Mouse (Mus musculus) midbrain, embryonic 10.5 days (tissue): ENCODE data around the gene Tex46. TPM values are rescaled to one million over a fixed set of nuclear protein-coding genes. Genes with fewer than 3 reads are reported as not detected.

ENCODE experiments used
- DNase-seq: peaks from one replicate; pipeline ENCODE4 v3.0.0-alpha.2; 2017; ENCODE audit warnings: low spot score
- H3K27ac ChIP-seq: fragments of 300-500 bp; sonication (generic); replicated peaks from 2 replicates; pipeline ENCODE4 v1.5.1; 2016; ENCODE audit warnings: mild to moderate bottlenecking
- H3K27me3 ChIP-seq: fragments of 300-500 bp; sonication (generic); 2 replicates; pipeline ENCODE4 v1.6.1; 2016; ENCODE audit warnings: low read depth, mild to moderate bottlenecking; ENCODE audit not compliant: poor library complexity, severe bottlenecking
- H3K36me3 ChIP-seq: fragments of 300-500 bp; sonication (generic); 2 replicates; pipeline ENCODE4 v1.6.1; 2016; ENCODE audit warnings: mild to moderate bottlenecking, moderate library complexity
- H3K4me1 ChIP-seq: fragments of 300-500 bp; sonication (generic); 2 replicates; pipeline ENCODE4 v1.6.1; 2016
- H3K4me3 ChIP-seq: fragments of 300-500 bp; sonication (generic); 2 replicates; pipeline ENCODE4 v1.5.1; 2016; ENCODE audit warnings: mild to moderate bottlenecking, moderate library complexity
- H3K9me3 ChIP-seq: fragments of 300-500 bp; sonication (generic); replicated peaks from 2 replicates; pipeline ENCODE4 v1.6.1; 2016; ENCODE audit warnings: mild to moderate bottlenecking
- WGBS: fragments of 180-500 bp; shearing (Covaris S2); methylation state at CpG from one replicate; pipeline ENCODE4 v1.1.7; 2016; 5-methylcytosine and 5-hydroxymethylcytosine counted together
- polyA plus RNA-seq: library from polyadenylated mRNA; unstranded; fragments of >200 nt; fragmentation: Nextera tagmentation; extraction: Ambion mirVana; gene quantifications from 2 replicates; pipeline ENCODE4 v1.2.1, GENCODE M21; 2016

Gene Tex46
- polyA plus RNA-seq, 1 experiment from 2014 or later = not detected

DNA sequence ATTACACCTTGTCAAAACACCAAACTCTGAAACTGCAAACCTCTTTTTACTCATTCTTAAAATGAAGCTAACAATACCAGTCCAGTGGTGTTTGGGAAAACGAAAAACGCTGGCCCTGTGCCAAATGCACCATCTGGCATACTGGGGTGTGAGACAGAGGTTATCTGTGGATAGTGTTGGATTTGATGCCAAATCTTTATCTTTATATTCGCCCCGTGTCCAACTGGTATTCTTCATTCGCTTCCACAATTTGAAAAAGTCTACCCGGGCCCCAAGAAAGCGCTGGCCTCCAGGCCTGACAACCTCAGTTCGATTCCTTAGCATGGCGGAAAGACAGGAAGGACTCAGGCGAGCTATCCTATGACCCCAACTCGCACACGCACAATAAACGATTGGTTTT lies 8.8 kb upstream of the Tex46 start:
- no peaks in the 10 kb centered on the region for H3K9me3 ChIP-seq
- H3K27me3 ChIP-seq = no peaks in the 10 kb centered on the region
- whole genome bisulfite sequencing = 4% methylated on average over 13 of the region's 13 CpGs
- H3K36me3 ChIP-seq = peaks cover 23% of the 10 kb centered on the region
- DNase-seq = peak; percentile 22
- H3K4me1 ChIP-seq = peaks cover 17% of the 10 kb centered on the region
- H3K27ac ChIP-seq = peak overlapping the region; percentile 99
- H3K4me3 ChIP-seq = peak overlapping the region; percentile 99

DNA sequence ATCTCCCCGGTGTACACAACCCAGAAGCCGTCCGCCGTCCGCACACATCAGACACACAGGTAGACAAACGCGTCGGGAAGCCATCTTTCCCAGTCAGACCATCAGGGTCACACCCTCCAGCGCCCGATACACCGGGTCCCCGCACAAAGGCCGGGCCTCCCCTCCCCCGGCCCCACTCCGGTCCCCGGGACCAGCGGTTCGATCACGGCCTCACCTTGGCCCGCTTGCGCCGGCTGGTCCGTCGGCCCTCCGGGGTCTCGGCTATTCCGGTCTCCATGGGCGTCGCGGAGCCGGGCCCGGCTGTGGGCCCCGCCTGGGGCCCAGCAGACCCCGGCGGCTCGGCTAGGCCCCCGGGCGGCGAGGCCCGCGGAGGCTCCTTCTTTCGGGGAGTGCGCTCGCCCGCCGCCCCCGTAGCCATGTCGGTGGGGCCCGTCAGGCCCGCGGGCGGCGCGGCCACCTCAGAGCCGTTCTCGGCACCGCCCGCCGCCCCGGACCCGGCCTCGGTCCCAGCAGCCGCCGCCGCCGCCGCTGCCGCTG lies 8.2 kb upstream of the Tex46 start:
- peak; percentile 68 for DNase-seq
- H3K4me3 ChIP-seq = peak overlapping the region; percentile 99
- H3K4me1 ChIP-seq = peaks cover 17% of the 10 kb centered on the region
- under 1% methylated on average over 68 of the region's 68 CpGs for WGBS
- H3K27ac ChIP-seq = peak overlapping the region; percentile 99
- H3K9me3 ChIP-seq = no peaks in the 10 kb centered on the region
- peaks cover 23% of the 10 kb centered on the region for H3K36me3 ChIP-seq
- H3K27me3 ChIP-seq = no peaks in the 10 kb centered on the region

DNA sequence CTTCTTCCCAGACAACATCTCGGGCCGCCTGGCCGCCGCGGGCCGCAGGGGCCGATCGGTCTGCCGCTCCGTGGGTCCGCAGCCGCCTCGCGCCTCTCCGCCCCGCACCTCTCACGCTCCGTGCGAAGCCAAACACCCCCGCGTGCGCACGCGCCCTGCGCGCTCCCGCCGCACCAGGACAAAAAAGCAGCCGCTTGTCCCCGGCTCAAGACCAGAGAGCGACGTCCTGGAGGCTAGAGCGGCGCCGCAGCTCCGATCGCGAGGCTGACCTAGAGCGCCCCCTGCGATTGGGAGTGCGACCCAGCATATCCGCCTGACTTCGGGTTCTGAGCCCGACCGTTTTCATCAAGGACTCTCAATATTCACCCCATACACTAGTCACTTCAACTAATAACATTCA lies 7.7 kb upstream of the Tex46 start, which contains the start of gene Kdm1a:
Gene Kdm1a (minus strand): TSS at position 156 of the 400 bp plus-strand sequence.
- H3K36me3 ChIP-seq = peaks cover 21% of the 10 kb centered on the region
- DNase-seq = peak; percentile 97
- no peaks in the 10 kb centered on the region for H3K9me3 ChIP-seq
- peak within 1 kb of the TSS; percentile 99 for H3K27ac ChIP-seq
- H3K4me1 ChIP-seq = peaks cover 17% of the 10 kb centered on the region
- H3K27me3 ChIP-seq = no peaks in the 10 kb centered on the region
- under 1% methylated on average over 43 of the region's 45 CpGs for WGBS
- H3K4me3 ChIP-seq = peak within 1 kb of the TSS; percentile 99

DNA sequence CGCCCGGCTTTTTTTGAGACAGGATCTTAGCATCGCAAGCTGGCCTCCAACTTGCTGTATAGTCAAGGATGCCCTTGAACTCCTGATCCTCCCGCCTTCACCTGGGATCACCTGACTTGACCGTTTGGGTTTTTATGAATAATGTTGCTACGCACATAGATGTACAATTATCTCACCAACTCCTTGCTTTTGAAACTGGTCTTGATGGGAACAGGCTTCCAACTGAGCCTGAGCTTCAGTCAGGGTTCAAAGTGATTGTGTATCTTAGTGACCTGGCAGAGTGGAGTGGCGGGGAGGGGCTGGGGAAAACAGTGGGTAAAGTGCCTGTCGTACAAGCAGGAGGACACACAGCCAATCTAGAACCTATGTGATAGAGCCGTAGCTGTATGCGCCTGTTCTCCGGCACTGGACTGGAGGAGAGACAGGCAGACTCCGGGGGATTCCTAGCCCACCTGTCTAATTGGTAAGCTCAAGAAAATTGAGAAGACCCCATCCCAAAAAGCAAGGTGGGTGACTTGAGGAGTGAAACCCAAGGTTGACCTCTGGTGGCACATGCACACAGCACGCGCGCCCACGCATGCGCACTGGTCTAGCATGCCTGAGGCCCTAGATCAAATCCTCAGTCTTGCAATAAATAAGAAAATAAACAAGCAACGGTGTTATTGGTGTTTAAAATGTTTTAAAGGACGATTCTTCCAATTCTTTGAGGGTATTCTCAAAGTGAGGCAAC lies 4.3 kb upstream of the Tex46 start:
- DNase-seq = no peak
- peaks cover 13% of the 10 kb centered on the region for H3K4me1 ChIP-seq
- WGBS = 91% methylated on average over 19 of the region's 19 CpGs
- H3K27me3 ChIP-seq = no peaks in the 10 kb centered on the region
- no peaks in the 10 kb centered on the region for H3K9me3 ChIP-seq
- H3K27ac ChIP-seq = no peak overlapping the region
- no peak overlapping the region for H3K4me3 ChIP-seq
- H3K36me3 ChIP-seq = no peaks in the 10 kb centered on the region

DNA sequence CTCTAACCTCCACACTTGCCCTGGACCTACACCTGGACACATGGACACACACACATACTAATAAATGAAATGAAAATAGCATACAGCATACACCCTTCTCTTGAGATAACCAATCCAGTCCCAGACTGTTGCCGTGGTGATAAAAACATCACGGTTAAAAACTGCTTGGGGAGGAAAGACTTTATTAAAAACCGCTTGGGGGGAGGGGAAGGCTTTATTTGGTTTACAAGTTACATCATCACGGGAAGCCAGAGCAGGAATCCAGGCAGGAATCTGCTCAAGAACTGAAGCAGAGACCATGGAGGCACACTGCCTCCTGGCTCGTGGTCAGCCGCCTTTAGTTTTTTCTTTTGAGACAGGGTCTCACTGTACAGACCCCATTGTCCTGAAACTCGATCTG lies 3.4 kb downstream of the Tex46 start:
- Histone ChIP-seq H3K27me3 (no peaks in the 10 kb centered on the region), H3K4me3 (no peak overlapping the region), H3K36me3 (no peaks in the 10 kb centered on the region), H3K27ac (no peak overlapping the region), H3K9me3 (no peaks in the 10 kb centered on the region), H3K4me1 (peaks cover 11% of the 10 kb centered on the region)
- 73% methylated on average over 7 of the region's 7 CpGs for WGBS
- no peak for DNase-seq

DNA sequence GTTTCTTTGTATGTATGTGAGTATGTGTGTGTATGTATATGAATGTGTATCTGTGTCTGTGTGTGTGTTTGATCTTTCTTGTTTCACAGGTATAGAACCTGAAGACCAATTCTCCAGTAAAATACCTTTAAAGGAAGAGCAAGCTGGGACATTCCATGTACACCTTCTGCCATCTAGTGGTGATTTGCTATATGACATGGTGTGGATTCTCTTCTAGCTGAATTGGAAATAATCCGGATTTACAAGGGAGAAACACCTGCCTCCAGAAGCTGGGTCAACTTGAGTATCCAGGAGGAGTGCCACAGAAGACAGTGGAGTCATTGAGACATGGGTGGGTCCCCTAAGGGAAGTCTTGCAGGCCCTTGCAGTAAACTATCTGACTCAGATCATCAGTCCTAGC lies 11.1 kb downstream of the Tex46 start:
- H3K27me3 ChIP-seq = peaks cover 12% of the 10 kb centered on the region; the same call in 1 of the 2 replicates
- H3K27ac ChIP-seq = no peak overlapping the region
- no peaks in the 10 kb centered on the region for H3K9me3 ChIP-seq
- H3K4me3 ChIP-seq = no peak overlapping the region
- 3% methylated on average over 1 of the region's 1 CpGs for WGBS
- peaks cover 21% of the 10 kb centered on the region for H3K4me1 ChIP-seq
- H3K36me3 ChIP-seq = no peaks in the 10 kb centered on the region
- no peak for DNase-seq

DNA sequence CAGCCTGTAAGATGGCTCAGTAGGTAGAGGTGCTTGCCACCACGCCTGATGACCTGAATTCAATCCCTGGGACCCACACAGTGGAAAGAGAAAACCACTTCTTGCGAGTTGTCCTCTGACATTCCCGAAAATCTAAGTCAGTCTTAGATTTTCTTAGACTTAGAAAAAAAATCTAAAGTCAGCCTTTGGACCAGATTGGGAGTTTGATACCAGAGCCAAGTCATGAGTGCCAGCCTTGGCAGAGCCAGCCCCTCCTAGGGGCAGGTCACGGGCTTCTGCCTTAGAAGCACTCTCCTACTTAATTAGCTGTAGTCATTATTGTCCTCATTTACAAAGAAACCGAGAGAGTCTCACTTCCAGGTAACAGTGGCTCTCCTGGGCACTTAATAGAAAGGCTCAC lies 11.7 kb downstream of the Tex46 start:
- WGBS = 63% methylated on average over 5 of the region's 5 CpGs
- peaks cover 21% of the 10 kb centered on the region for H3K4me1 ChIP-seq
- no peak overlapping the region for H3K27ac ChIP-seq
- no peaks in the 10 kb centered on the region for H3K36me3 ChIP-seq
- no peaks in the 10 kb centered on the region for H3K9me3 ChIP-seq
- peaks cover 12% of the 10 kb centered on the region; the same call in 1 of the 2 replicates for H3K27me3 ChIP-seq
- DNase-seq = no peak
- H3K4me3 ChIP-seq = no peak overlapping the region

DNA sequence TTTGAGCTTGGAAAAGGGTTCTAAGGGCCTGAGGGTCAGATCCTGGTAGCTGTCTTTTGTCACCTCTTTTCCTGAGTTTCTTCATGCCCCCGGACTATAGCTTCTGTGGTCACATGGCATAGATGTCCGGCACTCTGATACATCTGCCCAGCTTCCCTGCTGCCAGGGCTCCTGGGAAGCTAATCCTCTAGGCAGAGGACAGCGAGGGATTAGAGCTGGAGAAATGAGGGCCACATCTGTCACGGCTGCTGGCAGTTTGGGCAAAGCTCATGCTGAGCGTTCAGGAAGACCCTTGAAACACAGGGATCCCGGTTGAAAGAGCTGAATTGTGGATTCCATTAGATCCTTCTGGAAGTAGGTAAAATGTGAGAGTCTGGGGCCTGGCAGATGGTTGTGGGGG lies 12.2 kb downstream of the Tex46 start, which contains the start of gene Lactbl1:
Gene Lactbl1 (plus strand): TSS at position 234 of the 400 bp plus-strand sequence.
- WGBS = 30% methylated on average over 6 of the region's 6 CpGs
- H3K27ac ChIP-seq = no peak within 1 kb of the TSS
- H3K27me3 ChIP-seq = peaks cover 12% of the 10 kb centered on the region; the same call in 1 of the 2 replicates
- no peak for DNase-seq
- H3K9me3 ChIP-seq = no peaks in the 10 kb centered on the region
- H3K36me3 ChIP-seq = no peaks in the 10 kb centered on the region
- peaks cover 21% of the 10 kb centered on the region for H3K4me1 ChIP-seq
- no peak within 1 kb of the TSS for H3K4me3 ChIP-seq

DNA sequence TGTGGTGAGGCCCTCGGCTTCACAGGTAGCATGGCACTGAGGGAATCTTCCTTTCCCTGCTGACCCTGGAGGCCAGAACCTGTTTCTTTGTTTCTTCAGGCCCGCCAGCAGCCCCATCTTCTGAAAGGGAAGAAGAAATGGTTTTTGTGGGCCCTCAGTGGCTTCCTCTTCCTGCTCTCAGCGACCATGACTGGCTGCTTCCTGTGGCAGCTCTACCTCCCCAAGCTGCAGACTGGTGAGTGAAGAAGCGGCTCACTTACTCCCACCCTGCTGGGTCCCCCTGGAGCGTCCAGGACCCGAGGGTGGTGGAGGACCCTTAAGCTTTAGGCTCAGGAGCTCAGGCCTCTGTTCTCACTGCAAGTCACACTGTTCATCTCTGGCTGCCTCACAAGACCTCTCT lies 16.4 kb downstream of the Tex46 start:
- 76% methylated on average over 6 of the region's 6 CpGs for WGBS
- Histone ChIP-seq H3K9me3 (no peaks in the 10 kb centered on the region), H3K36me3 (no peaks in the 10 kb centered on the region), H3K27me3 (peaks cover 12% of the 10 kb centered on the region; the same call in 1 of the 2 replicates), H3K4me1 (peaks cover 7% of the 10 kb centered on the region), H3K4me3 (no peak overlapping the region), H3K27ac (no peak overlapping the region; the same call in 1 of the 2 replicates)
- no peak for DNase-seq

DNA sequence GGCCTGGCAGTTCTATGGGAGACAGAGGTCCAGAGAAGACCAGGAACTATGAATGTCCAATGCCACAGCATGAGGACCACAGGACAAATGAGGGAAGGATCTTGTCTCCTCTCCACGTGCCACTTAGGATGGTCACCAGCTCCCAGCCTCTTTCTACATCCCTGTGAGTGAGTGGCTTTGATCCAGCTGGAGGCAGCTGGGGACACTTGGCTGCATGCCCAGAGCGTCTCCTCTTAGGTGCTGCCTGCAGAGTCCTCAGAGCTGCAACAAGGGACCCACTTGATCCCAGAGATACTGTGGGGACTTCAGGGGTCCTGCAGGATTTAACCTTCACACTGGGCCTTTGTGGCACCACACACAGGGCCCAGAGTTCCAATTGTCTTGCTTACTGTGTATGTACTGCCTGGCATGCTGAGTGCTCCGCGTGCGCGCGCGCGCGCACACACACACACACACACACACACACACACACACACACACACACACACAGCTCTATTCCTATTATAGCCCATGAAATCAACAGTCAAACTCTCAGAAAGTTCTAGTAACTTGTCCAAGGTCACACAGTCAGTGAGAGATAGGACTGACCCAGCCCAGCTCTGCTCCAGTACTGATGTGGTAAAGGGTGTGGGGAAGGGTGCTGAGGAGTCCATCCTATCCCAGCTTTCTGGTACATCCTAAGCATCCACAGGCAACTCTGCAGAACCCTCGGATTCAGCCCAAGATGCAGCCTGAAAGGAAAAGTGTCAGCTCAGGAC lies 21.2 kb downstream of the Tex46 start:
- no peak overlapping the region for H3K27ac ChIP-seq
- H3K4me3 ChIP-seq = no peak overlapping the region
- peaks cover 6% of the 10 kb centered on the region; the same call in 1 of the 2 replicates for H3K9me3 ChIP-seq
- DNase-seq = no peak
- 89% methylated on average over 11 of the region's 11 CpGs for WGBS
- H3K27me3 ChIP-seq = peaks cover 11% of the 10 kb centered on the region
- H3K36me3 ChIP-seq = no peaks in the 10 kb centered on the region
- H3K4me1 ChIP-seq = no peaks in the 10 kb centered on the region

DNA sequence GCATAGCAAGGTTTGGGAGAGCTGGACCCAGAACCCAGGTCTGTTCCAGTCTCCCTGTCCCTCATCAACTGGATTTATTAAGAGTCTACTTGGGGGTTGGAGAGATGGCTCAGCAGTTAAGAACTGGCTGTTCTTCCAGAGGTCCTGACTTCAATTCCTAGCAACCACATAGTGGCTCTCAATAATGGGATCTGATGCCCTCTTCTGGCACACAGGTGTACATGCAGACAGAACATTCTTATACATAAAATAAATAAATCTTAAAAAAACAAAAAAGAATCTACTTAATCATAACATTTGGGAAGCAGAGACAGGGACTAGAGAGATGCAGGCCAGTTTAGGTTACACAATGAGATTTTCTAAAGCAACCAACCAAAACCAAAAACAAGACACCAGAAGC lies 25.8 kb downstream of the Tex46 start:
- Histone ChIP-seq H3K27me3 (peaks cover 43% of the 10 kb centered on the region), H3K4me1 (peaks cover 32% of the 10 kb centered on the region), H3K9me3 (peaks cover 6% of the 10 kb centered on the region; the same call in 1 of the 2 replicates), H3K4me3 (no peak overlapping the region), H3K36me3 (no peaks in the 10 kb centered on the region), H3K27ac (no peak overlapping the region)
- DNase-seq = no peak

DNA sequence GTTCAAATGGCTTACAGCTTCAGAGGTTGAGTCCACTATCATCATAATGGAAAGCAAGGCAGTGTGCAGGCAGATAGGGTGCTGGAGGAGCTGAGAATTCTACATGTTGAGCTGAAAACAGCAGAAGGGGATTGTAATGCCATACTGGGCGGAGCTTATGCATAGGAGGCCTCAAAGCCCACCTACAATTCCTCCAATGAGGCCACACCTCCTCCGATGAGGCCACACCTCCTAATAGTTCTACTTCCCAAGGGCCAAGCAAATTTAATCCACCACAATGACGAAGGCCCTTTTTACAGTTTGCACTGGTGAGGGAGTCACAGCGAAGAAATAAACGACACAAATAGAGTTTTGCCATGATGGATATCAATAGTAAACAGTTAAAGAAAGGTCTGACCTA lies 26.3 kb downstream of the Tex46 start:
- no peaks in the 10 kb centered on the region for H3K36me3 ChIP-seq
- no peak overlapping the region for H3K27ac ChIP-seq
- DNase-seq = no peak
- H3K9me3 ChIP-seq = peaks cover 6% of the 10 kb centered on the region; the same call in 1 of the 2 replicates
- H3K27me3 ChIP-seq = peaks cover 43% of the 10 kb centered on the region
- H3K4me3 ChIP-seq = no peak overlapping the region
- H3K4me1 ChIP-seq = peaks cover 32% of the 10 kb centered on the region
- 61% methylated on average over 5 of the region's 5 CpGs for WGBS
